Comparison of ENCODE assay signal across 10 mouse cellular contexts in the genomic region with DNA sequence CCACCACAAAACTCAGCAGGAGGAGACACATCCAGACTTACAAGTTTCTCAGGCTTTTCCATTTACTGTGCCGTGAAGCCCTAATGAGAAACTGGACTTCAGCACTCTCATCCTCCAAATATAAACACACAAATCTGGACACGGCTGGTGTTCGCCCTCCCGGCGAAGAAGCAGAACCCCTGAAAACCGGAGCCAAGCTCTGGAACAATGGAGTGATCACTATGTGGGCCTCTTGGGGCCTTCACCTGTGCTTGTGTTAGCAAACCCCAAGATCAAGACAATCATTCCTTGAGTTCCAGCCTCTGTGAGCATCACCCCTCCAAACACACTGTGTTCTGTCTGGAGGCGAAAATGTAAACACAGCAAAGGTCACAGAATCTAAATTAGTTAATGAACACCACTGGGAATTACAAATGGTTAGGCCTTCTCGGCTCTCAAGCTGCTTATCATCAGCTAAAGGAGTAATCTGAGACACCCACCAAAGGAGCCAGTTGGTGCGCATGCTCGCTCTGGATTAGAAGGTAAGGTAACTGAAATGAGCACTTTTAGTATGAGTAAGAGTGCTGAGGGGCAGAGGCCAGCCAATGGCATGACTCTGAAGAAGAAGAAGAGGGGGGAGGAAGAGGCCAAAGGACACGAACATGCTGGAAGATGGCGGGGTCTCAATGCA. TPM values are rescaled to one million over a fixed set of nuclear protein-coding genes. Genes with fewer than 3 reads are reported as not detected.
DNase-seq lines count a peak whose midpoint lies in the region; ATAC-seq lines count a peak whose summit lies in the region.
"Had no signal": no experiment of that assay in that cellular context is flagged by ENCODE, and none has a peak within 500 bp of the region (broad histone marks: within the 10 kb centered on the region; RNA-seq: fewer than 3 reads in every experiment).

No protein-coding gene starts in this region.

- no peaks in the 10 kb centered on the region for H3K36me3 ChIP-seq in heart, embryonic 15.5 days
- H3K36me3 ChIP-seq in neural tube, embryonic 13.5 days: no peaks in the 10 kb centered on the region
- H3K36me3 ChIP-seq in intestine, embryonic 16.5 days (ENCODE audit: control insufficient read depth, insufficient read depth, low read length): no peaks in the 10 kb centered on the region
- H3K36me3 ChIP-seq in stomach, embryonic 16.5 days (ENCODE audit: control insufficient read depth, insufficient read depth, low read length): no peaks in the 10 kb centered on the region

- no peak for ATAC-seq in heart, embryonic 15.5 days (replicated peaks; ENCODE audit: insufficient number of reproducible peaks, insufficient read depth, low FRiP score, low read depth)
- ATAC-seq in neural tube, embryonic 13.5 days (ENCODE audit: low read depth): no peak
- ATAC-seq in intestine, embryonic 16.5 days: peak; percentile 45
- ATAC-seq in stomach, embryonic 16.5 days (ENCODE audit: insufficient read depth, low FRiP score): peak; percentile 24; the same call in 1 of the 2 replicates

- H3K27ac ChIP-seq in heart, embryonic 15.5 days: peak overlapping the region; percentile 84
- H3K27ac ChIP-seq in neural tube, embryonic 13.5 days (replicated peaks): peak overlapping the region; percentile 67
- peak overlapping the region; percentile 71 for H3K27ac ChIP-seq in intestine, embryonic 16.5 days (ENCODE audit: low read length)
- peak overlapping the region; percentile 92 for H3K27ac ChIP-seq in stomach, embryonic 16.5 days (ENCODE audit: low read length)

- no peak for DNase-seq in heart, adult 9 months (ENCODE audit: low spot score in 2 of 2)
- no peak for DNase-seq in neural tube, embryonic 10.5 days (ENCODE audit: extremely low spot score, low spot score)
- DNase-seq in adrenal gland, postnatal 25 days: no peak
- no peak for DNase-seq in adrenal gland, adult 2 months
- DNase-seq: spleen, adult 18-20 months had no signal

- peak overlapping the region; percentile 25; the same call in 1 of the 2 replicates for H3K9ac ChIP-seq in heart, embryonic 15.5 days
- no peak overlapping the region for H3K9ac ChIP-seq in neural tube, embryonic 13.5 days
- H3K9ac ChIP-seq in intestine, embryonic 16.5 days (ENCODE audit: low read depth, low read length): no peak overlapping the region
- peak overlapping the region; percentile 14 for H3K9ac ChIP-seq in stomach, embryonic 16.5 days (ENCODE audit: low read length)

- peaks cover 58% of the 10 kb centered on the region for H3K4me1 ChIP-seq in heart, embryonic 15.5 days (replicated peaks)
- peaks cover 24% of the 10 kb centered on the region for H3K4me1 ChIP-seq in neural tube, embryonic 13.5 days (replicated peaks)
- H3K4me1 ChIP-seq in intestine, embryonic 16.5 days (ENCODE audit: control insufficient read depth, insufficient read depth, low read length): peaks cover 30% of the 10 kb centered on the region
- peaks cover 30% of the 10 kb centered on the region for H3K4me1 ChIP-seq in stomach, embryonic 16.5 days (ENCODE audit: control insufficient read depth, insufficient read depth, low read length)

- H3K9me3 ChIP-seq in heart, embryonic 15.5 days (replicated peaks): no peaks in the 10 kb centered on the region
- H3K9me3 ChIP-seq in neural tube, embryonic 13.5 days: no peaks in the 10 kb centered on the region
- H3K9me3 ChIP-seq in intestine, embryonic 16.5 days (ENCODE audit: control insufficient read depth, low read length): no peaks in the 10 kb centered on the region
- no peaks in the 10 kb centered on the region for H3K9me3 ChIP-seq in stomach, embryonic 16.5 days (replicated peaks; ENCODE audit: control insufficient read depth, low read length)
- H3K9me3 ChIP-seq: G1E had no signal

- 63% methylated on average over 12 of the region's 12 CpGs for WGBS in heart, embryonic 15.5 days
- WGBS in neural tube, embryonic 13.5 days: 82% methylated on average over 12 of the region's 12 CpGs
- 47% methylated on average over 12 of the region's 12 CpGs for WGBS in intestine, embryonic 16.5 days
- WGBS in stomach, embryonic 16.5 days: 36% methylated on average over 12 of the region's 12 CpGs

- H3K27me3 ChIP-seq in heart, embryonic 15.5 days: no peaks in the 10 kb centered on the region
- H3K27me3 ChIP-seq in neural tube, embryonic 13.5 days: no peaks in the 10 kb centered on the region
- H3K27me3 ChIP-seq in intestine, embryonic 16.5 days (replicated peaks; ENCODE audit: control insufficient read depth, insufficient read depth, low read length): no peaks in the 10 kb centered on the region
- H3K27me3 ChIP-seq in stomach, embryonic 16.5 days (ENCODE audit: control insufficient read depth, insufficient read depth, low read length): no peaks in the 10 kb centered on the region

- H3K4me2 ChIP-seq in heart, embryonic 15.5 days: peak overlapping the region; percentile 26; the same call in 1 of the 2 replicates
- H3K4me2 ChIP-seq in neural tube, embryonic 13.5 days: no peak overlapping the region
- H3K4me2 ChIP-seq in intestine, embryonic 16.5 days (ENCODE audit: low read depth, low read length): peak overlapping the region; percentile 35; the same call in 1 of the 2 replicates
- peak overlapping the region; percentile 33 for H3K4me2 ChIP-seq in stomach, embryonic 16.5 days (ENCODE audit: low read depth, low read length)

- no peak overlapping the region for H3K4me3 ChIP-seq in heart, embryonic 15.5 days
- H3K4me3 ChIP-seq in neural tube, embryonic 13.5 days: no peak overlapping the region
- H3K4me3 ChIP-seq in intestine, embryonic 16.5 days (ENCODE audit: low read length): no peak overlapping the region
- no peak overlapping the region for H3K4me3 ChIP-seq in stomach, embryonic 16.5 days (replicated peaks; ENCODE audit: low read length)

RNA-seq across cellular contexts. Expression of gene Lamc1, which starts 24.9 kb away (rescaled TPM):
- polyA plus RNA-seq in heart, embryonic 15.5 days (2015; fragmentation: Nextera tagmentation; extraction: Ambion mirVana): 74.3 and 85.4 TPM in 2 replicates
- 25.8 and 27.7 TPM in 2 replicates for polyA plus RNA-seq in neural tube, embryonic 13.5 days (2015; fragmentation: Nextera tagmentation; extraction: Ambion mirVana)
- 37.1 and 44.0 TPM in 2 replicates for polyA plus RNA-seq in intestine, embryonic 16.5 days (2015; fragmentation: Nextera tagmentation; extraction: Ambion mirVana)
- polyA plus RNA-seq in stomach, embryonic 16.5 days (2015; fragmentation: Nextera tagmentation; extraction: Ambion mirVana): 63.4 and 68.0 TPM in 2 replicates
- total RNA-seq in adrenal gland, postnatal 25 days (2021): 96.3 and 103 TPM in 2 replicates
- 10 to 100 TPM; 61.1 to 76.0 TPM for total RNA-seq in adrenal gland, adult 2 months (2021)
- polyA plus RNA-seq in adrenal gland, adult 2 months (2012; rRNA removed): 48.4 and 54.8 TPM in 2 replicates

Comparison
In these comparisons a context has a peak if more than half of its experiments do, and no peak if none do; other contexts are left out.
1. ATAC-seq: peak in intestine, embryonic 16.5 days (single experiment) and stomach, embryonic 16.5 days (single experiment); none in heart, embryonic 15.5 days (single experiment) and neural tube, embryonic 13.5 days (single experiment).
2. H3K9ac ChIP-seq: peak in heart, embryonic 15.5 days (single experiment) and stomach, embryonic 16.5 days (single experiment); none in neural tube, embryonic 13.5 days (single experiment) and intestine, embryonic 16.5 days (single experiment).
3. Peak in every context shown above with its lines, with median percentiles within 50 percentile points of each other: H3K27ac ChIP-seq.